Comparison of ENCODE assay signal across 25 mouse cellular contexts in genomic region chr15:60009610-60010009, GRCm38 (mm10). TPM values are rescaled to one million over a fixed set of nuclear protein-coding genes. Genes with fewer than 3 reads are reported as not detected.
"Had no signal": no experiment of that assay in that cellular context is flagged by ENCODE, and none has a peak within 500 bp of the region (broad histone marks: within the 10 kb centered on the region; RNA-seq: fewer than 3 reads in every experiment).

No protein-coding gene starts in this region.

- H3K4me3 ChIP-seq: lung, embryonic 15.5 days; midbrain, embryonic 10.5 days; midbrain, embryonic 12.5 days; myocyte; neural tube, embryonic 13.5 days; neural tube, embryonic 15.5 days had no signal

- H3K36me3 ChIP-seq: lung, embryonic 15.5 days; midbrain, embryonic 10.5 days; midbrain, embryonic 12.5 days; neural tube, embryonic 13.5 days; neural tube, embryonic 15.5 days had no signal

- H3K4me2 ChIP-seq: lung, embryonic 15.5 days; midbrain, embryonic 12.5 days; neural tube, embryonic 13.5 days; neural tube, embryonic 15.5 days had no signal

- H3K9me3 ChIP-seq: lung, embryonic 15.5 days; midbrain, embryonic 10.5 days; midbrain, embryonic 12.5 days; neural tube, embryonic 13.5 days; neural tube, embryonic 15.5 days had no signal

- H3K27me3 ChIP-seq: lung, embryonic 15.5 days; midbrain, embryonic 12.5 days; neural tube, embryonic 13.5 days; neural tube, embryonic 15.5 days had no signal

- DNase-seq: liver, postnatal 0 days; lung, adult 2 months; lung, postnatal 4 days; midbrain, embryonic 14.5 days; retina, postnatal 1 day; right cerebral cortex, adult 18-20 months; right cerebral cortex, postnatal 25 days; right cerebral cortex, postnatal 4 days; spleen, adult 18-20 months; thymus, adult 18-20 months; thymus, postnatal 14 days; thymus, postnatal 36 days had no signal

- ATAC-seq: liver, postnatal 0 days; lung, postnatal 0 days; midbrain, embryonic 16.5 days had no signal

- H3K4me1 ChIP-seq: lung, embryonic 15.5 days; midbrain, embryonic 10.5 days; midbrain, embryonic 12.5 days; neural tube, embryonic 13.5 days; neural tube, embryonic 15.5 days had no signal

- H3K27ac ChIP-seq: lung, embryonic 15.5 days; midbrain, embryonic 10.5 days; midbrain, embryonic 12.5 days; neural tube, embryonic 13.5 days; neural tube, embryonic 15.5 days had no signal

- H3K9ac ChIP-seq: liver, postnatal 0 days; lung, embryonic 15.5 days; midbrain, embryonic 12.5 days; neural tube, embryonic 13.5 days; neural tube, embryonic 15.5 days had no signal

RNA-seq across cellular contexts. Expression of gene 4933412E24Rik, which starts 6.8 kb away (rescaled TPM):
- polyA plus RNA-seq: liver, postnatal 0 days; lung, adult 2 months; lung, embryonic 15.5 days; lung, postnatal 0 days; midbrain, embryonic 10.5 days; midbrain, embryonic 12.5 days; midbrain, embryonic 14.5 days; midbrain, embryonic 16.5 days; myocyte; neural tube, embryonic 11.5 days; neural tube, embryonic 13.5 days; neural tube, embryonic 15.5 days; small intestine, adult 2 months; stomach, embryonic 14.5 days; stomach, embryonic 16.5 days; thymus, postnatal 0 days had no signal
